In the genomic region with DNA sequence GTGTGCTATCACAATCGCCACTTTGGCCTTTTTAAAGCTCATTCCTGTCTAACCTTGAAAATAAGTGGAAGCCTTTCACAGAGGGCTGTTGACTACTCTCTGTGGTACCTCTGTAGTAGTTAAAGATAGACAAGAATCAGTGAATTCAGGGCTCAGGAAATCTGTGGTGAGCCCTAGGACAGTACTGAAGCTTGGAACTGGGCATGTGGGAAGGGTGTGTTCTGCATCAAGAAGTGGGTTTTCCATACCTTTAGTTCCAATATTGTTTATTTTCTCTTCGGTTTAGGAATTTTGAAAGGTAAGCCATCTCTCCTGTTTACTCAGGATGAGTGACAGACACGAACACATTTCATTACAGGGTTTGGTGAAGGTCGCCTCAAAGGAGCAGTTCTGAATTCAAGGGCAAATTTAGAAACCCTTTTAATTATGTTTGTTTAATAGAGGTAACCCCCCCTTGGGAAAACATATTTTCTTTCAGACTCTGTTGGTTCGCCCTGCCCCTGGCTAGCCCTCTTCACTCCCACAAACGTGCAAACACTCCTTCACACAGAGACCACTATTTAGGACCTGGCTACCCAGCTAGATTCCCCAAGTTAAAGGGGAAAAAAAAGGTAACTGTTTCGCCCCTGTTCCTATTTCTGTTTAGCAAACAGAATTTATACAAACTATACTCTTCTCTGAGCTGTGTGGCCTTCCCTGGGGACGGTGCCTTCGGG, we compare ENCODE assay signal across 11 mouse cellular contexts. TPM values are rescaled to one million over a fixed set of nuclear protein-coding genes. Genes with fewer than 3 reads are reported as not detected.
A peak's percentile ranks its signal among the peaks of the same experiment; 100 is the strongest.
DNase-seq lines count a peak whose midpoint lies in the region; ATAC-seq and TF ChIP-seq lines count a peak whose summit lies in the region.
"Had no signal": no experiment of that assay in that cellular context is flagged by ENCODE, and none has a peak within 500 bp of the region (broad histone marks: within the 10 kb centered on the region; RNA-seq: fewer than 3 reads in every experiment).

No protein-coding gene starts in this region.

- TF ChIP-seq POLR2A in ES-Bruce4 (IDR thresholded peaks at IDR 0.05; ENCODE audit: insufficient read depth, low read length), result no peak

- peak overlapping the region; percentile 84 for H3K27ac ChIP-seq in forebrain, embryonic 10.5 days
- no peak overlapping the region for H3K27ac ChIP-seq in forebrain, embryonic 16.5 days (ENCODE audit: low read length)
- H3K27ac ChIP-seq in hindbrain, embryonic 12.5 days, result peak overlapping the region; percentile 46; the same call in 1 of the 2 replicates
- H3K27ac ChIP-seq in hindbrain, embryonic 14.5 days, result no peak overlapping the region
- H3K27ac ChIP-seq in ES-Bruce4 (ENCODE audit: insufficient read depth, low read length), result peak overlapping the region; percentile 45; the same call in 1 of the 2 replicates
- peak overlapping the region; percentile 74; the same call in 1 of the 2 replicates for H3K27ac ChIP-seq in limb, embryonic 10.5 days

- WGBS in forebrain, embryonic 10.5 days, result 66% methylated on average over 9 of the region's 9 CpGs
- WGBS in forebrain, embryonic 16.5 days, result 50% methylated on average over 9 of the region's 9 CpGs
- WGBS in hindbrain, embryonic 12.5 days, result 57% methylated on average over 9 of the region's 9 CpGs
- WGBS in hindbrain, embryonic 14.5 days, result 58% methylated on average over 9 of the region's 9 CpGs
- WGBS in limb, embryonic 10.5 days, result 83% methylated on average over 9 of the region's 9 CpGs

- TF ChIP-seq CTCF in ES-Bruce4 (IDR thresholded peaks at IDR 0.05; ENCODE audit: low read depth, low read length), result no peak

- no peak for TF ChIP-seq EP300 in ES-Bruce4 (IDR thresholded peaks at IDR 0.05; ENCODE audit: insufficient read depth, low read depth, low read length)

- no peak for ATAC-seq in forebrain, embryonic 16.5 days
- ATAC-seq in hindbrain, embryonic 12.5 days (ENCODE audit: low FRiP score), result no peak
- ATAC-seq in hindbrain, embryonic 14.5 days (ENCODE audit: low FRiP score), result no peak
- ATAC-seq: lung, postnatal 0 days had no signal

- peaks cover 11% of the 10 kb centered on the region; the same call in 1 of the 2 replicates for H3K36me3 ChIP-seq in forebrain, embryonic 10.5 days (replicated peaks)
- H3K36me3 ChIP-seq in forebrain, embryonic 16.5 days (ENCODE audit: control insufficient read depth, insufficient read depth), result no peaks in the 10 kb centered on the region
- H3K36me3 ChIP-seq in hindbrain, embryonic 12.5 days, result no peaks in the 10 kb centered on the region
- no peaks in the 10 kb centered on the region for H3K36me3 ChIP-seq in hindbrain, embryonic 14.5 days (replicated peaks; ENCODE audit: control insufficient read depth, insufficient read depth)
- no peaks in the 10 kb centered on the region for H3K36me3 ChIP-seq in ES-Bruce4 (ENCODE audit: control insufficient read depth, insufficient read depth, low read length, poor library complexity, severe bottlenecking)
- no peaks in the 10 kb centered on the region for H3K36me3 ChIP-seq in limb, embryonic 10.5 days

- peak; percentile 14 for DNase-seq in forebrain, embryonic 10.5 days (ENCODE audit: extremely low spot score, low spot score)
- DNase-seq in hindbrain, embryonic 14.5 days (ENCODE audit: low spot score), result no peak
- no peak for DNase-seq in limb, embryonic 10.5 days (ENCODE audit: low spot score)
- no peak for DNase-seq in cerebellum, adult 11-12 months
- DNase-seq in right cerebral cortex, postnatal 25 days, result no peak
- DNase-seq: cerebellum, adult 8-10 months had no signal

- H3K4me3 ChIP-seq in forebrain, embryonic 10.5 days, result no peak overlapping the region
- no peak overlapping the region for H3K4me3 ChIP-seq in forebrain, embryonic 16.5 days (replicated peaks; ENCODE audit: low read length)
- no peak overlapping the region for H3K4me3 ChIP-seq in hindbrain, embryonic 12.5 days
- H3K4me3 ChIP-seq in hindbrain, embryonic 14.5 days (replicated peaks; ENCODE audit: low read length), result no peak overlapping the region
- no peak overlapping the region for H3K4me3 ChIP-seq in ES-Bruce4 (ENCODE audit: low read depth, low read length)
- no peak overlapping the region for H3K4me3 ChIP-seq in limb, embryonic 10.5 days
- H3K4me3 ChIP-seq: myocyte had no signal

- no peak overlapping the region for H3K4me2 ChIP-seq in forebrain, embryonic 16.5 days (ENCODE audit: low read length)
- H3K4me2 ChIP-seq in hindbrain, embryonic 12.5 days (replicated peaks), result no peak overlapping the region
- no peak overlapping the region for H3K4me2 ChIP-seq in hindbrain, embryonic 14.5 days (replicated peaks)

- H3K9ac ChIP-seq in forebrain, embryonic 16.5 days (replicated peaks; ENCODE audit: low read depth, low read length), result no peak overlapping the region
- no peak overlapping the region for H3K9ac ChIP-seq in hindbrain, embryonic 12.5 days
- no peak overlapping the region for H3K9ac ChIP-seq in hindbrain, embryonic 14.5 days
- H3K9ac ChIP-seq in ES-Bruce4 (ENCODE audit: low read depth, poor library complexity, severe bottlenecking), result no peak overlapping the region

- no peaks in the 10 kb centered on the region for H3K27me3 ChIP-seq in forebrain, embryonic 10.5 days (ENCODE audit: poor library complexity, severe bottlenecking)
- H3K27me3 ChIP-seq in forebrain, embryonic 16.5 days (replicated peaks; ENCODE audit: control insufficient read depth, insufficient read depth, low read length), result no peaks in the 10 kb centered on the region
- H3K27me3 ChIP-seq in hindbrain, embryonic 12.5 days, result no peaks in the 10 kb centered on the region
- H3K27me3 ChIP-seq in hindbrain, embryonic 14.5 days (ENCODE audit: control insufficient read depth, insufficient read depth, low read length), result no peaks in the 10 kb centered on the region
- no peaks in the 10 kb centered on the region for H3K27me3 ChIP-seq in ES-Bruce4 (ENCODE audit: control insufficient read depth, insufficient read depth, low read length, poor library complexity, severe bottlenecking)
- H3K27me3 ChIP-seq in limb, embryonic 10.5 days (ENCODE audit: low read depth, poor library complexity, severe bottlenecking), result no peaks in the 10 kb centered on the region

- peaks cover 93% of the 10 kb centered on the region for H3K4me1 ChIP-seq in forebrain, embryonic 10.5 days
- H3K4me1 ChIP-seq in forebrain, embryonic 16.5 days (replicated peaks; ENCODE audit: control insufficient read depth, insufficient read depth, low read length), result peaks cover 11% of the 10 kb centered on the region
- H3K4me1 ChIP-seq in hindbrain, embryonic 12.5 days, result peaks cover 35% of the 10 kb centered on the region
- peaks cover 16% of the 10 kb centered on the region; the same call in 1 of the 2 replicates for H3K4me1 ChIP-seq in hindbrain, embryonic 14.5 days (replicated peaks; ENCODE audit: control insufficient read depth, insufficient read depth, low read length)
- no peaks in the 10 kb centered on the region for H3K4me1 ChIP-seq in ES-Bruce4 (ENCODE audit: control insufficient read depth, insufficient read depth, low read length)
- H3K4me1 ChIP-seq in limb, embryonic 10.5 days, result peaks cover 25% of the 10 kb centered on the region

- H3K9me3 ChIP-seq in forebrain, embryonic 10.5 days, result no peaks in the 10 kb centered on the region
- H3K9me3 ChIP-seq in forebrain, embryonic 16.5 days (ENCODE audit: control insufficient read depth, low read length), result no peaks in the 10 kb centered on the region
- H3K9me3 ChIP-seq in hindbrain, embryonic 12.5 days (replicated peaks), result no peaks in the 10 kb centered on the region
- no peaks in the 10 kb centered on the region for H3K9me3 ChIP-seq in hindbrain, embryonic 14.5 days (ENCODE audit: control insufficient read depth, low read length)
- H3K9me3 ChIP-seq in ES-Bruce4 (replicated peaks; ENCODE audit: control insufficient read depth, insufficient read depth, low read length, poor library complexity, severe bottlenecking), result no peaks in the 10 kb centered on the region
- no peaks in the 10 kb centered on the region for H3K9me3 ChIP-seq in limb, embryonic 10.5 days (replicated peaks)

RNA-seq across cellular contexts. Expression of a gene that starts 46.8 kb away (rescaled TPM):
- 86.7 and 89.5 TPM in 2 replicates for polyA plus RNA-seq in forebrain, embryonic 10.5 days (2016; fragmentation: Nextera tagmentation; extraction: Ambion mirVana)
- polyA plus RNA-seq in forebrain, embryonic 16.5 days (2015; fragmentation: Nextera tagmentation; extraction: Ambion mirVana), result 38.6 and 42.3 TPM in 2 replicates
- polyA plus RNA-seq in hindbrain, embryonic 12.5 days (2016; fragmentation: Nextera tagmentation; extraction: Ambion mirVana), result 60.3 and 80.0 TPM in 2 replicates
- 40.8 and 44.1 TPM in 2 replicates for polyA plus RNA-seq in hindbrain, embryonic 14.5 days (2014; fragmentation: Nextera tagmentation; extraction: Ambion mirVana)
- 20.3 and 23.2 TPM in 2 replicates for polyA plus RNA-seq in ES-Bruce4 (2011; ENCODE audit: insufficient read depth, insufficient read length, low read depth, missing spikeins)
- polyA plus RNA-seq in limb, embryonic 10.5 days (2016; fragmentation: Nextera tagmentation; extraction: Ambion mirVana), result 37.3 and 42.6 TPM in 2 replicates

Comparison
In these comparisons a context has a peak if more than half of its experiments do, and no peak if none do; other contexts are left out.
1. H3K27ac ChIP-seq: peak in forebrain, embryonic 10.5 days (single experiment), hindbrain, embryonic 12.5 days (single experiment), ES-Bruce4 (single experiment) and limb, embryonic 10.5 days (single experiment); none in forebrain, embryonic 16.5 days (single experiment) and hindbrain, embryonic 14.5 days (single experiment).